Mouse (Mus musculus): Measurements from ENCODE around the gene Ptpn3.

DNA sequence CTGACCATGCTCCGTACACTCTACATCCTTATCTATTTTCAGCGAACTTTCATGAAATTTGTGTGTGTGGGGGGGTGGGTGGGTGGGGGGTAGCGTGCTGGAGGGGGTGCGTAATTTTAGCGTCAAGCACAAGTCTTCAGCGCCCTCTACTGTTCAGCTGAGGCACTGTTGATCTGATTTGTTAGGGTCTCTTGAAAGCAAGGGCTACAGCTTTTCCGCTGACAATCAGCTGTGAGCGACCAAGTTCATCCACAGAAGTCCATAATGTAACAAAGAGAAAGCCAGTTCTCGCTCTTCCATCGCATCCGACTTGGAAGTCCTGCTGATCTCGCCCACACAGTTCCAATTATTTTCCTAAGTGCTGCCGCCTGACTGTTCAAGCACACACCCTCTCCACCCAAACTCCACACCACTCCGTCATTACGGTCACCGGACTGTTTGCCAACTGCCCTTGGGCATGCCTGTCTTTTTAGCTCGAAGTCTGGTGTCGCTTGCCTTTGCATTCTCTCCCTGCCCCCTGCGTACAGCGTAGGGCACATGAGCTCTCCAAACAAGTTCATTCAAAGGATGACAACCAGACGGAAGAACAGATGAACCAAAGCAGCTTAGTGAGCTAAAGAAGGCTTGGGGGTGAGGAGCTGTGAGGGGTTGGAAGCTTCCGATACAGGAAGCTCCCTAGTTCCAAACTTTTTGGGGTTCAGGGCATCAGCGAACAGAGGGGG is 19.1 kb upstream of the Ptpn3 start:
- TF ChIP-seq CTCF (IDR thresholded peaks at IDR 0.05; ENCODE audit: control insufficient read depth, insufficient read depth, low read length) = peak; percentile 9; the same call in 1 of the 2 replicates
- no peak for TF ChIP-seq POLR2A (IDR thresholded peaks at IDR 0.05; ENCODE audit: borderline replicate concordance, control insufficient read depth, low read depth, low read length)
